Comparison of ENCODE assay signal across 8 mouse cellular contexts in genomic region chrX:170009801-170010221, GRCm38 (mm10). TPM values are rescaled to one million over a fixed set of nuclear protein-coding genes. Genes with fewer than 3 reads are reported as not detected.
DNase-seq lines count a peak whose midpoint lies in the region; ATAC-seq lines count a peak whose summit lies in the region.
"Not testable (repeated sequence)": the region's sequence is repeated elsewhere in the genome, so short reads cannot be mapped to it uniquely, and the experiment has no call there.

No protein-coding gene starts in this region.

- peaks cover 25% of the 10 kb centered on the region for H3K9me3 ChIP-seq in hindbrain, embryonic 11.5 days (ENCODE audit: control insufficient read depth, low read length)
- peaks cover 28% of the 10 kb centered on the region for H3K9me3 ChIP-seq in lung, embryonic 16.5 days (ENCODE audit: control insufficient read depth, low read length)

- peak; percentile 100 for DNase-seq in NIH3T3 (ENCODE audit: low read depth)
- DNase-seq in cerebellum, postnatal 10 days: peak; percentile 99 to 100
- DNase-seq in frontal cortex, adult 2 months (ENCODE audit: extremely low spot score in 1 of 2, low spot score in 1 of 2): peak; percentile 100
- peak; percentile 98 for DNase-seq in hindbrain, embryonic 11.5 days (ENCODE audit: low spot score)
- DNase-seq in layer of hippocampus, adult 9-11 months: peak; percentile 100
- peak; percentile 99 for DNase-seq in ovary, postnatal 10 days (ENCODE audit: low spot score)
- peak; percentile 98 for DNase-seq in thymus, postnatal 0 days (ENCODE audit: low spot score)

- peak overlapping the region; percentile 64 for H3K9ac ChIP-seq in hindbrain, embryonic 11.5 days (ENCODE audit: low read depth, low read length)
- H3K9ac ChIP-seq in lung, embryonic 16.5 days (ENCODE audit: low read length): peak overlapping the region; percentile 70

- H3K4me1 ChIP-seq in hindbrain, embryonic 11.5 days (replicated peaks; ENCODE audit: control insufficient read depth, insufficient read depth, low read length): peaks cover 12% of the 10 kb centered on the region
- H3K4me1 ChIP-seq in lung, embryonic 16.5 days (replicated peaks; ENCODE audit: control insufficient read depth, insufficient read depth, low read length): not testable (repeated sequence)

- H3K4me2 ChIP-seq in hindbrain, embryonic 11.5 days (replicated peaks; ENCODE audit: low read depth, low read length); lung, embryonic 16.5 days (ENCODE audit: low read depth, low read length): not testable (repeated sequence)

- peak overlapping the region; percentile 58 for H3K27ac ChIP-seq in hindbrain, embryonic 11.5 days (ENCODE audit: low read depth, low read length)
- H3K27ac ChIP-seq in lung, embryonic 16.5 days (ENCODE audit: low read length): peak overlapping the region; percentile 67

- WGBS in hindbrain, embryonic 11.5 days: 58% methylated on average over 25 of the region's 25 CpGs
- 54% methylated on average over 25 of the region's 25 CpGs for WGBS in lung, embryonic 16.5 days

- ATAC-seq in hindbrain, embryonic 11.5 days (ENCODE audit: low FRiP score): peak; percentile 96
- ATAC-seq in lung, embryonic 16.5 days (ENCODE audit: low read depth): peak; percentile 97

- H3K27me3 ChIP-seq in hindbrain, embryonic 11.5 days (ENCODE audit: control insufficient read depth, insufficient read depth, low read length); lung, embryonic 16.5 days (ENCODE audit: control insufficient read depth, insufficient read depth, low read depth, low read length): not testable (repeated sequence)

- not testable (repeated sequence) for H3K36me3 ChIP-seq in hindbrain, embryonic 11.5 days (ENCODE audit: control insufficient read depth, insufficient read depth, low read length)
- peaks cover 10% of the 10 kb centered on the region for H3K36me3 ChIP-seq in lung, embryonic 16.5 days (ENCODE audit: control insufficient read depth, insufficient read depth, low read length)

- H3K4me3 ChIP-seq in hindbrain, embryonic 11.5 days (ENCODE audit: low read depth, low read length): peak overlapping the region; percentile 42
- peak overlapping the region; percentile 56 for H3K4me3 ChIP-seq in lung, embryonic 16.5 days (ENCODE audit: low read length)

RNA-seq across cellular contexts. Expression of gene Gm21887, which starts 0.4 kb away (rescaled TPM):
- polyA plus RNA-seq in frontal cortex, adult 2 months (2012; rRNA removed): 891 and 1,402 TPM in 2 replicates
- 174 and 175 TPM in 2 replicates for polyA plus RNA-seq in hindbrain, embryonic 11.5 days (2014; fragmentation: Nextera tagmentation; extraction: Ambion mirVana)
- polyA plus RNA-seq in lung, embryonic 16.5 days (2015; fragmentation: Nextera tagmentation; extraction: Ambion mirVana): 126 and 202 TPM in 2 replicates
- polyA plus RNA-seq in thymus, postnatal 0 days (2015; fragmentation: Nextera tagmentation; extraction: Ambion mirVana): 166 and 243 TPM in 2 replicates

Comparison
In these comparisons a context has a peak if more than half of its experiments do, and no peak if none do; other contexts are left out.
1. Peak in every context shown above with its lines: DNase-seq, ATAC-seq, H3K4me3 ChIP-seq and H3K27ac ChIP-seq.